Mouse (Mus musculus) layer of hippocampus, postnatal 14 days (tissue): ENCODE data around the gene G3bp1. TPM values are rescaled to one million over a fixed set of nuclear protein-coding genes. Genes with fewer than 3 reads are reported as not detected.

Source experiments
- DNase-seq, 2 experiments: peaks; one replicate each; pipeline ENCODE4 v3.0.0; 2021 to 2022; ENCODE audit warnings: low spot score in 2 of 2, mixed read lengths in 1 of 2
- microRNA-seq, 2 experiments: library from miRNA; unstranded; fragments of <30 nt; microRNA quantifications; one replicate each; pipeline ENCODE4 v1.2.0; 2021
- total RNA-seq, 2 experiments: library from RNA; stranded (reverse); gene quantifications; 2 replicates each; pipeline ENCODE4 v1.2.3; 2021

Gene G3bp1
- total RNA-seq, 2 experiments from 2014 or later, result 38.1 to 40.3 TPM

DNA sequence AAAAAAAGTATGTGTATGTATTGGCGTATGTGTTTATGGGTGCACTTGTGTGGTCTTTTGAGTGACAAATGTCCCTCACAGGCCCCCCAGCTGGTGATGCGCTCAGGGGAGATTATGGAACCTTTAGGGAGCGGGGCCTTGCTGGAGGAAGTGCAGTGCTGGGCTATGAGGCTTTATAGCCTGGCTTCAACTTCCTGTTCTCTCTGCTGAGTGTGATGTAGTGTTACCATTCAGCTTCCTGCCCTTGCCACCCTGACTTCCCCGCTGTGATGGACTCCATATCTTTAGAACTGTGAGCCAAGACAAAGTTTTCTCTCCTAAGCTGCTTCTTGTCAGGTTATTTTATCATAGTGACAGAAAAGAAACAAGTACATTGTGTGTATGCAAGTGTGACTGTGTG, 73.2 kb downstream of the G3bp1 start:
- DNase-seq, result no peak

GRCm38 (mm10) chr11:55545690-55546089, 76.2 kb downstream of the G3bp1 start:
- DNase-seq, result no peak

Small RNA genes within 50 kb of the gene (microRNA-seq; reads per million reads assigned to microRNA genes)
- 0.57 to 0.68 reads per million in 2 experiments for gene Mir7652

Other genes starting within 250 kb of the G3bp1 start
- under 1 TPM; 0.43 to 0.74 TPM for gene Fat2, start 133.1 kb upstream of the G3bp1 start, total RNA-seq
- gene Sparc, start 46.5 kb upstream of the G3bp1 start, total RNA-seq, result 100 to 1,000 TPM; 522 to 533 TPM
- gene Atox1, start 8.4 kb upstream of the G3bp1 start, total RNA-seq, result 100 to 1,000 TPM; 130 to 132 TPM
- gene Glra1, start 138.5 kb downstream of the G3bp1 start, total RNA-seq, result under 1 TPM; 0.21 to 0.30 TPM